13 mouse cellular contexts compared by ENCODE assay signal in the genomic region with DNA sequence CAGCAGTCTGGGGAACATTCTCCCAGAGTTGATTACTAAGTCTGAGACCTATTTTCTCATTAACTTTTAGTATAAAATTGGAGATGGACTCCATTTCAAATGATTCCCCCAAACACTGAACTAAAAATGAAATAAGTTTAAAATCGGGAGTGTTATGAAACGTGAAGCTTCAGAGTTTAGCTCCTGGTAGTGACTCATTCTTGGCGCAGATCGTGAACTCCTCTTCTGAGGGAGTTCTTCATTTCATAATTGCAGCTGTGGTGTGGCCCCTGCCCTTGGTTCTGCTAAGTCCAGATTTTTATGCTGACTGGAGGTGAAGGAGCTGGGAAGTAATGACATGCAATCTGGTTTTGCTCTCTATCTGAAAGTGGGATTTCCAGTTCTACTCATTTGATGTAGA.
DNase-seq lines count a peak whose midpoint lies in the region; ATAC-seq and TF ChIP-seq lines count a peak whose summit lies in the region.
"Had no signal": no experiment of that assay in that cellular context is flagged by ENCODE, and none has a peak within 500 bp of the region (broad histone marks: within the 10 kb centered on the region; RNA-seq: fewer than 3 reads in every experiment).

No protein-coding gene starts in this region.

- intact Hi-C loops in gastrocnemius, adult 2 months (cut with DNase I), result no loop called here
- intact Hi-C loops in heart, postnatal 36 days (cut with DNase I), result no loop called here

- H3K4me2 ChIP-seq in liver, embryonic 11.5 days, result no peak overlapping the region
- no peak overlapping the region for H3K4me2 ChIP-seq in liver, postnatal 0 days (ENCODE audit: low read depth, low read length)
- H3K4me2 ChIP-seq: kidney, embryonic 15.5 days had no signal

- H3K36me3 ChIP-seq in liver, embryonic 11.5 days (ENCODE audit: control insufficient read depth, insufficient read depth, low read length), result no peaks in the 10 kb centered on the region
- H3K36me3 ChIP-seq in liver, postnatal 0 days (replicated peaks; ENCODE audit: insufficient read depth, low read length), result no peaks in the 10 kb centered on the region
- H3K36me3 ChIP-seq: kidney, embryonic 15.5 days had no signal

- WGBS in liver, embryonic 11.5 days, result 86% methylated on average over 4 of the region's 4 CpGs
- 82% methylated on average over 4 of the region's 4 CpGs for WGBS in liver, postnatal 0 days (ENCODE audit: insufficient replicate concordance)

- no peak overlapping the region for H3K4me3 ChIP-seq in gastrocnemius, adult 2 months
- H3K4me3 ChIP-seq in liver, embryonic 11.5 days (ENCODE audit: low read depth, low read length), result no peak overlapping the region
- H3K4me3 ChIP-seq in liver, postnatal 0 days (ENCODE audit: low read depth, low read length), result no peak overlapping the region
- H3K4me3 ChIP-seq: erythroblast, embryonic 14.5 days; heart, adult 2 months; kidney, embryonic 15.5 days had no signal

- H3K27me3 ChIP-seq in liver, embryonic 11.5 days (replicated peaks; ENCODE audit: control insufficient read depth, insufficient read depth, low read length), result no peaks in the 10 kb centered on the region
- H3K27me3 ChIP-seq in liver, postnatal 0 days (ENCODE audit: insufficient read depth, low read length), result no peaks in the 10 kb centered on the region
- H3K27me3 ChIP-seq: kidney, embryonic 15.5 days had no signal

- TF ChIP-seq EP300 in liver, postnatal 0 days (IDR thresholded peaks at IDR 0.05; ENCODE audit: low read depth), result no peak

- no peak overlapping the region for H3K9ac ChIP-seq in liver, embryonic 11.5 days (ENCODE audit: low read depth, low read length)
- no peak overlapping the region for H3K9ac ChIP-seq in liver, postnatal 0 days (replicated peaks)
- H3K9ac ChIP-seq: kidney, embryonic 15.5 days had no signal

- peak; percentile 41 for DNase-seq in gastrocnemius, adult 2 months
- no peak for DNase-seq in gastrocnemius, postnatal 4 days (ENCODE audit: low spot score in 2 of 2)
- DNase-seq in urinary bladder, postnatal 14 days (ENCODE audit: low spot score), result peak; percentile 20
- DNase-seq in urinary bladder, postnatal 10 days (ENCODE audit: low spot score), result no peak
- DNase-seq in heart, postnatal 36 days, result peak; percentile 27 to 39
- no peak for DNase-seq in cerebellum, adult 9-10 months
- no peak for DNase-seq in liver, embryonic 11.5 days (ENCODE audit: low spot score)
- no peak for DNase-seq in liver, postnatal 0 days
- DNase-seq: midbrain, embryonic 14.5 days had no signal

- H3K27ac ChIP-seq in gastrocnemius, adult 2 months, result peak overlapping the region; percentile 35
- no peak overlapping the region for H3K27ac ChIP-seq in liver, embryonic 11.5 days (ENCODE audit: low read depth, low read length)
- H3K27ac ChIP-seq in liver, postnatal 0 days (ENCODE audit: low read depth), result no peak overlapping the region
- H3K27ac ChIP-seq: heart, adult 2 months; kidney, embryonic 15.5 days had no signal

- no peaks in the 10 kb centered on the region for H3K9me3 ChIP-seq in liver, embryonic 11.5 days (ENCODE audit: control insufficient read depth, low read length)
- H3K9me3 ChIP-seq in liver, postnatal 0 days (ENCODE audit: low read length), result no peaks in the 10 kb centered on the region
- H3K9me3 ChIP-seq: kidney, embryonic 15.5 days had no signal

- H3K4me1 ChIP-seq in liver, embryonic 11.5 days (replicated peaks; ENCODE audit: control insufficient read depth, insufficient read depth, low read length), result no peaks in the 10 kb centered on the region
- H3K4me1 ChIP-seq in liver, postnatal 0 days (ENCODE audit: insufficient read depth), result no peaks in the 10 kb centered on the region

- no peak for ATAC-seq in liver, embryonic 11.5 days (replicated peaks; ENCODE audit: low FRiP score)
- ATAC-seq in liver, postnatal 0 days, result no peak
- ATAC-seq: hindbrain, embryonic 16.5 days had no signal

- TF ChIP-seq CTCF in gastrocnemius, adult 2 months (IDR thresholded peaks at IDR 0.05), result no peak
- TF ChIP-seq CTCF in liver, postnatal 0 days (IDR thresholded peaks at IDR 0.05; ENCODE audit: low read depth), result no peak

Comparison
In these comparisons a context has a peak if more than half of its experiments do, and no peak if none do; other contexts are left out.
1. DNase-seq: peak in gastrocnemius, adult 2 months (single experiment), urinary bladder, postnatal 14 days (single experiment) and heart, postnatal 36 days (2 of 2); none in gastrocnemius, postnatal 4 days (0 of 2), urinary bladder, postnatal 10 days (single experiment), cerebellum, adult 9-10 months (single experiment), liver, embryonic 11.5 days (single experiment) and liver, postnatal 0 days (single experiment).